Mouse (Mus musculus) lung, postnatal 36 days (tissue): ENCODE measurements around the gene Rap1b.

Experiments used
- DNase-seq: peaks from one replicate; pipeline ENCODE4 v3.0.0; 2022; ENCODE audit warnings: mixed read lengths

The Rap1b gene

GRCm38 (mm10) chr10:117812501-117812900 lies 33.3 kb downstream of the Rap1b start:
- no peak for DNase-seq

- no peak for DNase-seq
Measured at GRCm38 (mm10) chr10:117811555-117811954, 34.3 kb downstream of the Rap1b start.

GRCm38 (mm10) chr10:117810506-117810905 lies 35.3 kb downstream of the Rap1b start:
- DNase-seq: no peak

GRCm38 (mm10) chr10:117808068-117808467 lies 37.8 kb downstream of the Rap1b start:
- DNase-seq: peak; percentile 45

GRCm38 (mm10) chr10:117805919-117806318 lies 39.9 kb downstream of the Rap1b start:
- no peak for DNase-seq

GRCm38 (mm10) chr10:117803870-117804850 lies 41.7 kb downstream of the Rap1b start:
- DNase-seq: no peak

GRCm38 (mm10) chr10:117801886-117802285 lies 43.9 kb downstream of the Rap1b start:
- DNase-seq: no peak

GRCm38 (mm10) chr10:117799806-117800205 lies 46.0 kb downstream of the Rap1b start:
- DNase-seq: no peak

GRCm38 (mm10) chr10:117798436-117799035 lies 47.3 kb downstream of the Rap1b start:
- no peak for DNase-seq

GRCm38 (mm10) chr10:117797684-117798083 lies 48.2 kb downstream of the Rap1b start:
- DNase-seq: no peak

GRCm38 (mm10) chr10:117797106-117797505 lies 48.7 kb downstream of the Rap1b start:
- DNase-seq: no peak

GRCm38 (mm10) chr10:117796181-117796580 lies 49.7 kb downstream of the Rap1b start:
- DNase-seq: peak; percentile 21

- DNase-seq: no peak
Measured at GRCm38 (mm10) chr10:117795206-117795605, 50.6 kb downstream of the Rap1b start.

GRCm38 (mm10) chr10:117793436-117794030 lies 52.3 kb downstream of the Rap1b start:
- DNase-seq: no peak

GRCm38 (mm10) chr10:117792141-117793091 lies 53.4 kb downstream of the Rap1b start, which contains the start of gene Nup107:
Gene Nup107, minus strand, starts transcription at chr10:117792705.
- peak; percentile 100 for DNase-seq

- no peak for DNase-seq
Measured at GRCm38 (mm10) chr10:117791171-117791470, 54.7 kb downstream of the Rap1b start.

GRCm38 (mm10) chr10:117790421-117791170 lies 55.2 kb downstream of the Rap1b start:
- DNase-seq: no peak

- no peak for DNase-seq
Measured at GRCm38 (mm10) chr10:117790011-117790410, 55.8 kb downstream of the Rap1b start.

- DNase-seq: no peak
Measured at GRCm38 (mm10) chr10:117784646-117785045, 61.2 kb downstream of the Rap1b start.

GRCm38 (mm10) chr10:117783786-117784420 lies 61.9 kb downstream of the Rap1b start:
- DNase-seq: no peak
